Mouse (Mus musculus) thymus, adult 2 months (tissue): ENCODE data around the gene Gm49380. TPM values are rescaled to one million over a fixed set of nuclear protein-coding genes. Genes with fewer than 3 reads are reported as not detected.

ENCODE experiments used
- DNase-seq: peaks from one replicate; pipeline ENCODE4 v3.0.0; 2021
- H3K27ac ChIP-seq: fragments of 200-500 bp; 2 replicates; pipeline ENCODE4 v1.5.1; 2012; ENCODE audit warnings: low read length, control low read depth; ENCODE audit not compliant: control insufficient read depth, insufficient read depth
- H3K27me3 ChIP-seq: fragments of 200-500 bp; 2 replicates; pipeline ENCODE4 v1.6.1; 2012; ENCODE audit warnings: mild to moderate bottlenecking, low read length, moderate library complexity, mixed read lengths; ENCODE audit not compliant: control insufficient read depth, insufficient read depth
- H3K36me3 ChIP-seq: fragments of 200-500 bp; 2 replicates; pipeline ENCODE4 v1.6.1; 2012; ENCODE audit warnings: mild to moderate bottlenecking, low read length, moderate library complexity; ENCODE audit not compliant: control insufficient read depth, insufficient read depth
- H3K4me1 ChIP-seq: fragments of 200-500 bp; replicated peaks from 2 replicates; pipeline ENCODE4 v1.6.1; 2012; ENCODE audit warnings: low read length; ENCODE audit not compliant: control insufficient read depth, insufficient read depth
- H3K4me3 ChIP-seq: fragments of 200-500 bp; 2 replicates; pipeline ENCODE4 v1.5.1; 2012; ENCODE audit warnings: mild to moderate bottlenecking, low read length, control low read depth, moderate library complexity; ENCODE audit not compliant: control insufficient read depth, insufficient read depth
- CTCF ChIP-seq: fragments of 200-500 bp; IDR thresholded peaks from 2 replicates; pipeline ENCODE4 v1.5.1; 2012; ENCODE audit warnings: mild to moderate bottlenecking, control low read depth, low read length, moderate library complexity, borderline replicate concordance; ENCODE audit not compliant: control insufficient read depth, poor library complexity, insufficient read depth; ENCODE audit errors: extremely low read depth
- POLR2A ChIP-seq: fragments of 200-500 bp; IDR thresholded peaks from 2 replicates; pipeline ENCODE4 v1.6.1; 2012; ENCODE audit warnings: mild to moderate bottlenecking, low read length, control low read depth, moderate library complexity; ENCODE audit not compliant: control insufficient read depth, poor library complexity, insufficient read depth; ENCODE audit errors: extremely low read depth
- WGBS: fragments of 180-500 bp; shearing (Covaris S2); methylation state at CpG from one replicate; pipeline ENCODE4 v1.1.7; 2018; 5-methylcytosine and 5-hydroxymethylcytosine counted together
- polyA plus RNA-seq: library from polyadenylated mRNA; depleted of rRNA; stranded (reverse); fragments of >200 nt; gene quantifications from 2 replicates; pipeline ENCODE4 v1.2.3, GENCODE M21; 2012

The Gm49380 gene
- polyA plus RNA-seq, 1 experiment = not detected

DNA sequence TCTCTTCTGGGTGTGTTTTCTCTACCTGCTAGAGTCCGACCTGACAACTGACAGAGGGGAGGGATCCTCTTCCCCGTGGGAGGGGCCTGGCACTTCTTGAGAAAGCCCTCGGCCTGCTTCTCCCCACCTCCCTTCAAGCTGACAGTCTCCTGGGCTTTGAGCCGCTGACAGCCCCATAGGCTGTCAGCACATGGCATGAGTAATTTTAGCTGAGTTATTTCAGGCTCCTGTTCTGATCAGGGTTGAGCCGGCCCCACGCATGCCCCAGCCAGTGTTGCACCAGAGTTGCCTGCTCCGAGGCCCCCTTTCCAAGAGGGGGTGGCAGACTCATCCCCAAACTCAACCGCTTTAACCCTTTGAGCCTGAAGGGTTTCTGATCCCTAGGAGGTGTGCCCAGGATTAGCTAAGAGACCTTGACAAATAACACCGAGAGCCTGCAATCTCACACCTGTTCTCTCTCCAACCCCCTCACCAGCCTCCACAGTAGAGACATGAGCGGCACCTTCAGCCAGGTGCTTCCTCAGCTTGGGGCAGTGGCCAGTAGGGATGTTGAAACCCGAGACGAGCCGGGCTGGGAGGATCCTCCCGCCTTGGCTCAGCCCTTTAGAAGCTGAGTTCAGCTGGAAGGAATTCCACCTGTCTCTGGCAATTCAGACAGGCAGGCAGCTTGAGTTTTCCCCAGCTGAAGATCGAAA, 25.4 kb downstream of the Gm49380 start:
- DNase-seq = no peak
- H3K4me3 ChIP-seq = no peak overlapping the region
- H3K36me3 ChIP-seq = no peaks in the 10 kb centered on the region
- TF ChIP-seq POLR2A (no peak), CTCF (no peak)
- peaks cover 10% of the 10 kb centered on the region; the same call in 1 of the 2 replicates for H3K27me3 ChIP-seq
- WGBS = 41% methylated on average over 15 of the region's 15 CpGs
- H3K27ac ChIP-seq = no peak overlapping the region
- peaks cover 41% of the 10 kb centered on the region for H3K4me1 ChIP-seq

- H3K27ac ChIP-seq = no peak overlapping the region
- TF ChIP-seq CTCF (no peak), POLR2A (no peak)
- peaks cover 10% of the 10 kb centered on the region; the same call in 1 of the 2 replicates for H3K27me3 ChIP-seq
- DNase-seq = no peak
- WGBS = 93% methylated on average over 10 of the region's 10 CpGs
- no peaks in the 10 kb centered on the region for H3K36me3 ChIP-seq
- peaks cover 41% of the 10 kb centered on the region for H3K4me1 ChIP-seq
- H3K4me3 ChIP-seq = no peak overlapping the region
Observed at GRCm38 (mm10) chr9:44086960-44087359, 26.3 kb downstream of the Gm49380 start.

DNA sequence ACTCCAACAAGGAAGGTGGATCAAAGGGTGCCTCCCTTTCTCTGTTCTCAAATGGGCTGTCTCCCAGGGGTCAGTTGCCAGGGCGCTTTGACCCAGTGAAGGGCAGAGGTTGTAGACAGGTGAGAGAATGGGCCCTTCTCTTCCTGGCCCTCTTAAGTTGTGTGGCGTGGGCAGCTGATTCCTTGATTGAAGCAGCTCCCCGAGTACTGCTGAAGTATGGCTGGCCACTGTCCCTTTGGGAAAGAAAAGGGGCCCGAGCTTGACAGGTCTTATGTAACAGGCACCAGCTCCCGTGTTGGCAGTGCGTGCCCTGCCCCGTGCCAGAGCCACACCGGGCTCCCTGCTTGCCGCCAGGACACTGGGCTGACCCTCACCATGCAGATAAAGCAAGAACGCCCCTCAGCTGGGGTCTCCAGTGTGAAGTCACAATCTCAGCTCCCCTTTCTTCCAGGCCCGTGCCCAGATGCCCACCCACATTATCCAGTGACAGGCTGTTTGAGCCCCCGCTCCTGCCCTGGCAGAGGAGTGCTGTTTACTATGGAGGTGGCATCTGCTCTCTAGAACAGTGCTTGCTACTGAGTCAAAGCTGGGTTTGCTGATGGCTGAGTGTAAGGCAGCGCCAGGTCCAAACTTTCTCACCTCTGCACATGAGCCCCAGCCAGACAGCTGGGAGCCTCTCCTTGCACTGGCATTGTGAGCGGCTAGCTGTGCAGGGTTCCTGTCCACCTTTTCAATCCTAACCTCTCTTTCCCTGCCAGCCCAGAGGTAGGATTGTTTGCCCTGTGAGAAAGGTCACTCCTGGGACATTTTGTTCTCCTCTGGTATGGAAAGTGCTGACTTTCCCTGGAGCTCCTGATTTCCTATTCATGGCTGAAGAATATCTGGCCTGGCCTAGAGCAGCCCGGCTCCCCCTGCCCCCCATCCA, 27.3 kb downstream of the Gm49380 start:
- H3K27me3 ChIP-seq = peaks cover 10% of the 10 kb centered on the region; the same call in 1 of the 2 replicates
- no peak overlapping the region for H3K27ac ChIP-seq
- TF ChIP-seq POLR2A (no peak), CTCF (no peak)
- H3K36me3 ChIP-seq = no peaks in the 10 kb centered on the region
- no peak overlapping the region for H3K4me3 ChIP-seq
- DNase-seq = no peak
- WGBS = 96% methylated on average over 15 of the region's 15 CpGs
- H3K4me1 ChIP-seq = peaks cover 41% of the 10 kb centered on the region

DNA sequence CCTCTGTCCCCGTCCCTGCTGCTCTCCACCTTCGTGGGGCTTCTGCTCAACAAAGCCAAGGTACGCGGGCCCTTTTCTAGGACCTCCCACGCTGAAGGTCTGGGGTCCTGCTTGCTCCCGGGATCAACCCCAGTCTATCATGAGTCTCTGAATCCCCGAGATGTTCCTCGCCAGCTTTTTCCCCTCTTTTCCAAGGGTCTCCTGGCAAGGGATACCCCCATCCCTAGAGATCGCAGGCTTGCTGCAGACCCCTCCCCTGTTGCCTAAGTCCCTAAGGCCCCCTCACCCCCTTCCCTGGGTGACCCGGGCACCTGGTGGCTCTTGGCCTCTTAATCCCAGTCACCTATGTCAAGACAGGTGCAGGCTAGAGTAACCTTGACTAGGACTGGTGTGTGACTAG, 28.0 kb downstream of the Gm49380 start:
- Histone ChIP-seq H3K27me3 (peaks cover 10% of the 10 kb centered on the region; the same call in 1 of the 2 replicates), H3K4me3 (peak overlapping the region; percentile 53), H3K36me3 (no peaks in the 10 kb centered on the region), H3K4me1 (peaks cover 41% of the 10 kb centered on the region), H3K27ac (no peak overlapping the region)
- DNase-seq = no peak
- 24% methylated on average over 10 of the region's 10 CpGs for WGBS
- TF ChIP-seq CTCF (no peak), POLR2A (no peak)

- Histone ChIP-seq H3K4me3 (peak overlapping the region; percentile 53), H3K27me3 (peaks cover 10% of the 10 kb centered on the region; the same call in 1 of the 2 replicates), H3K4me1 (peaks cover 38% of the 10 kb centered on the region), H3K36me3 (no peaks in the 10 kb centered on the region), H3K27ac (no peak overlapping the region)
- no peak for TF ChIP-seq CTCF
- no peak for TF ChIP-seq POLR2A
- DNase-seq = peak; percentile 80
- WGBS = 1% methylated on average over 59 of the region's 62 CpGs
Observed at GRCm38 (mm10) chr9:44084659-44085229, 28.6 kb downstream of the Gm49380 start.

DNA sequence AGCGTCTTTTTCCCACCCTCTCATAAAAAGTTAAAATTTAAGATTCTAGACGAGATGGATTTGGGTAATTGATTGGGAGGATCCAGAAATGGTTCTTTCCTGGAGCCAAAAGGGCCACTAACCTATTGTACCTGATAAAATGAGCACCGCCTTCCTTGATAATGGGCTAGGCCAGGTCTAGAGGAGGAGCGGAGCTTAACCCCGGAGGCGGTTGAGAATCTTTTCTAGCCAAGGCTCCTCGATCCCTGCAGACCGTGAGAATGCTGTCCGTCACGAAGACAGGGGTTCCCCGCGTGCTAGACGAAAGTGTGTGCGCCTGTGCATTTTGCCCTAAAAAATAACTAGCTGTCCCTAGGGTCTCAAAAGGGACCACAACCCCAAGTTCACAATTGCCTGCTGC, 29.1 kb downstream of the Gm49380 start:
- peaks cover 10% of the 10 kb centered on the region; the same call in 1 of the 2 replicates for H3K27me3 ChIP-seq
- WGBS = 3% methylated on average over 14 of the region's 14 CpGs
- no peak for TF ChIP-seq POLR2A
- TF ChIP-seq CTCF = no peak
- DNase-seq = no peak
- H3K36me3 ChIP-seq = no peaks in the 10 kb centered on the region
- peak overlapping the region; percentile 53 for H3K4me3 ChIP-seq
- H3K27ac ChIP-seq = no peak overlapping the region
- H3K4me1 ChIP-seq = peaks cover 33% of the 10 kb centered on the region
